In the genomic region with DNA sequence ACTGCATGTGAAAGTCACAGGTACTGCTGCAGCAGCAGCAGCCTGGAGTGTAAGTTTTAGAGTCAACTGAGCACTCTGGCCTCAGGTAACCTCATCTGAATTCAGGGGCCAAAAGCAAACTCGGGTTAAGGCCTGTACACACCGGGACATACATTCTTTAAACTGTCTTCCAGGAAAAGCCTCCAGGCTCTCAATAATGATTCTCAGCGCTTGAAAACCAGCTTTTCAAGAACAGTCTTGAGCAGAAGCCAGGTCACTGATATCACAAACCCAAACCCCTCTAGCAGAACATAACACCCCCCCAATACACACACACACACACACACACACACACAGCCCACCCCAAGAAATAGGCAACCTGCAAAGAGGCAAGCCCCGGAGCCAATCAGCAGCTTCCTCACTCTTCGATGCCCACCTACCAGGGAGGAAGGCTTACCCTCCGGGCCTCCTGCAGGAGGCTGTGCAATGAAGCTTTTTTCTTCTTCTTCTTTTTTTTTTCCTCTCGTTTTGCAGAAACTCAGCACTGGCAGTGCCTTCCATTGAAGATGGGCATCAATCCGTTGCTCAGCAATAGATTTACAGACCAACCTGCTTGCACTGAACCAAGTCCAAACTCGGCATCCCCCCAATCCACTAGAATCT, we compare ENCODE assay signal across 12 mouse cellular contexts. TPM values are rescaled to one million over a fixed set of nuclear protein-coding genes. Genes with fewer than 3 reads are reported as not detected.
DNase-seq lines count a peak whose midpoint lies in the region; ATAC-seq and TF ChIP-seq lines count a peak whose summit lies in the region.
"Had no signal": no experiment of that assay in that cellular context is flagged by ENCODE, and none has a peak within 500 bp of the region (broad histone marks: within the 10 kb centered on the region; RNA-seq: fewer than 3 reads in every experiment).

No protein-coding gene starts in this region.

- peaks cover 38% of the 10 kb centered on the region for H3K4me1 ChIP-seq in thymus, adult 2 months (replicated peaks; ENCODE audit: control insufficient read depth, insufficient read depth, low read length)
- peaks cover 40% of the 10 kb centered on the region for H3K4me1 ChIP-seq in forebrain, embryonic 14.5 days (ENCODE audit: control insufficient read depth, insufficient read depth, low read length)

- TF ChIP-seq CTCF in thymus, adult 2 months (IDR thresholded peaks at IDR 0.05; ENCODE audit: borderline replicate concordance, control insufficient read depth, extremely low read depth, insufficient read depth, low read length, poor library complexity): no peak

- H3K4me3 ChIP-seq in thymus, adult 2 months (ENCODE audit: control insufficient read depth, insufficient read depth, low read length): no peak overlapping the region
- H3K4me3 ChIP-seq in forebrain, embryonic 14.5 days (ENCODE audit: low read depth, low read length): peak overlapping the region; percentile 51
- H3K4me3 ChIP-seq: gastrocnemius, adult 2 months had no signal

- no peak for ATAC-seq in forebrain, embryonic 14.5 days
- ATAC-seq: activated CD4-positive, CD25-positive, alpha-beta regulatory T cell, adult 4 months had no signal

- H3K4me2 ChIP-seq in forebrain, embryonic 14.5 days (ENCODE audit: low read length): peak overlapping the region; percentile 76

- peak overlapping the region; percentile 74; the same call in 1 of the 2 replicates for H3K9ac ChIP-seq in forebrain, embryonic 14.5 days (ENCODE audit: low read length)

- intact Hi-C loops in gastrocnemius, postnatal 36 days (cut with DNase I): no loop called here

- no peak overlapping the region for H3K27ac ChIP-seq in thymus, adult 2 months (ENCODE audit: control insufficient read depth, insufficient read depth, low read length)
- no peak overlapping the region for H3K27ac ChIP-seq in forebrain, embryonic 14.5 days (ENCODE audit: low read depth, low read length)
- H3K27ac ChIP-seq: gastrocnemius, adult 2 months had no signal

- H3K36me3 ChIP-seq in thymus, adult 2 months (ENCODE audit: control insufficient read depth, insufficient read depth, low read length): no peaks in the 10 kb centered on the region
- no peaks in the 10 kb centered on the region for H3K36me3 ChIP-seq in forebrain, embryonic 14.5 days (ENCODE audit: control insufficient read depth, insufficient read depth, low read length)

- H3K27me3 ChIP-seq in thymus, adult 2 months (ENCODE audit: control insufficient read depth, insufficient read depth, low read length): no peaks in the 10 kb centered on the region; the same call in 1 of the 2 replicates
- no peaks in the 10 kb centered on the region for H3K27me3 ChIP-seq in forebrain, embryonic 14.5 days (replicated peaks; ENCODE audit: control insufficient read depth, insufficient read depth, low read length)

- peak; percentile 49 for DNase-seq in thymus, postnatal 4 days
- no peak for DNase-seq in thymus, adult 2 months
- peak; percentile 51 for DNase-seq in forebrain, embryonic 14.5 days (ENCODE audit: low spot score)
- DNase-seq in mesoderm, embryonic 11.5 days (ENCODE audit: low read depth, low spot score): peak; percentile 39
- peak; percentile 29 for DNase-seq in yolk sac, embryonic 10.5 days (ENCODE audit: low spot score)
- DNase-seq in cerebellum, adult 11-12 months: no peak
- DNase-seq in gastrocnemius, postnatal 36 days: no peak
- DNase-seq in adrenal gland, postnatal 25 days: no peak
- DNase-seq: gastrocnemius, adult 2 months; lung, postnatal 36 days; thymus, postnatal 14 days had no signal

- no peak for TF ChIP-seq POLR2A in thymus, adult 2 months (IDR thresholded peaks at IDR 0.05; ENCODE audit: control insufficient read depth, extremely low read depth, insufficient read depth, low read length, poor library complexity)

- H3K9me3 ChIP-seq in forebrain, embryonic 14.5 days (replicated peaks; ENCODE audit: control insufficient read depth, low read length): no peaks in the 10 kb centered on the region

- 16% methylated on average over 9 of the region's 9 CpGs for WGBS in thymus, adult 2 months
- under 1% methylated on average over 9 of the region's 9 CpGs for whole genome bisulfite sequencing in forebrain, embryonic 14.5 days

RNA-seq across cellular contexts. Expression of gene Inava, which starts 1.7 kb away (rescaled TPM):
- 8.5 and 9.7 TPM in 2 replicates for polyA plus RNA-seq in thymus, adult 2 months (2012; rRNA removed)
- polyA plus RNA-seq in forebrain, embryonic 14.5 days (2014; fragmentation: Nextera tagmentation; extraction: Ambion mirVana): 5.2 and 5.9 TPM in 2 replicates
- total RNA-seq in gastrocnemius, postnatal 36 days (2021): not detected
- total RNA-seq in adrenal gland, postnatal 25 days (2021): not detected in 2 replicates
- total RNA-seq: gastrocnemius, adult 2 months had no signal
- polyA plus RNA-seq: activated CD4-positive, CD25-positive, alpha-beta regulatory T cell, adult 4 months had no signal

RNA-seq across cellular contexts. Expression of gene Mroh3, which starts 19.8 kb away (rescaled TPM):
- 0.10 and 0.11 TPM in 2 replicates for polyA plus RNA-seq in thymus, adult 2 months (2012; rRNA removed)
- not detected in 2 replicates for polyA plus RNA-seq in forebrain, embryonic 14.5 days (2014; fragmentation: Nextera tagmentation; extraction: Ambion mirVana)
- not detected for total RNA-seq in gastrocnemius, postnatal 36 days (2021)
- total RNA-seq in adrenal gland, postnatal 25 days (2021): not detected in 2 replicates
- total RNA-seq: gastrocnemius, adult 2 months had no signal
- polyA plus RNA-seq: activated CD4-positive, CD25-positive, alpha-beta regulatory T cell, adult 4 months had no signal

RNA-seq across cellular contexts. Expression of gene Gpr25, which starts 28.3 kb away (rescaled TPM):
- polyA plus RNA-seq in thymus, adult 2 months (2012; rRNA removed): 24.4 and 41.7 TPM in 2 replicates
- polyA plus RNA-seq in forebrain, embryonic 14.5 days (2014; fragmentation: Nextera tagmentation; extraction: Ambion mirVana): 0.24 TPM in 1 of 2 replicates, not detected in the other
- not detected for total RNA-seq in gastrocnemius, postnatal 36 days (2021)
- not detected in 2 replicates for total RNA-seq in adrenal gland, postnatal 25 days (2021)
- total RNA-seq: gastrocnemius, adult 2 months had no signal
- polyA plus RNA-seq: activated CD4-positive, CD25-positive, alpha-beta regulatory T cell, adult 4 months had no signal

Comparison
In these comparisons a context has a peak if more than half of its experiments do, and no peak if none do; other contexts are left out.
1. DNase-seq: peak in thymus, postnatal 4 days (single experiment), forebrain, embryonic 14.5 days (single experiment), mesoderm, embryonic 11.5 days (single experiment) and yolk sac, embryonic 10.5 days (single experiment); none in thymus, adult 2 months (single experiment), cerebellum, adult 11-12 months (single experiment), gastrocnemius, postnatal 36 days (0 of 2) and adrenal gland, postnatal 25 days (single experiment).